Mouse (Mus musculus): ENCODE measurements around the gene Zfp804a. TPM values are rescaled to one million over a fixed set of nuclear protein-coding genes. Genes with fewer than 3 reads are reported as not detected.

Zfp804a gene
- 0.24 and 0.67 TPM in 2 replicates for total RNA-seq (2021)
- long read RNA-seq = 0 reads

DNA sequence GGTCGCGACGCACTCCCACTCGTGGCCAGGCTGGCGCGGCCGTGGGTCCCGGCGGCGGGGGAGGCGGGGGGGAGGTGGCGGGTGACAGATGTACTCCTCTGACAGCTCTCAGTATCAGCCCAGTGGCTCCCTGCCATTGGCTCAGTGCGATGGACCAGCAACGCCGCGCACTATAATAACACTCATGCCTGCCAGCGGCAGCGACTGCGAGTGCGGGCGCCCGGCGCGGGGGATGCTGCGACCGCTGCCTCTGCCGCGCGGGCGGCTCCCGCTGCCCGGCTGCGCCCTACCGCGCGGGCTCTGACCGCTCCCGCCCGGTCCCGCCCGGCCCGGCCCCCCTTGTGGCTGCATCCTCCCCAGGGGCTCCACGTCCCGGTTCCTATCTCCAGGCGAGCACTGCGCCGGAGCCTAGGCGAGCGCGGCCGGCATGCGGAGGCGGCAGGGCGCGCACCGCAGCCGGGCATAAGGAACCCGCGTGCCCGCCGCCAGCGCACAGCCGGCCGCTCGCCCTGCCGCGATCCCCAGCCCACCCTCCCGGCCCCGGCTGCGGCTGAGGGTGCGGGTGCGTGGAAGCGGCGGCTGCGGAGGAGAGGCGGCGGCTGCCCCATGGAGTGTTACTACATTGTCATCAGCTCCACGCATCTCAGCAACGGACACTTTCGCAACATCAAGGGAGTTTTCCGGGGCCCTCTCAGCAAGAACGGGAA lies at the start of gene Zfp804a:
TSS of gene Zfp804a (plus strand) at position 38 of the 707 bp plus-strand sequence.
- peak; percentile 10 for DNase-seq

DNA sequence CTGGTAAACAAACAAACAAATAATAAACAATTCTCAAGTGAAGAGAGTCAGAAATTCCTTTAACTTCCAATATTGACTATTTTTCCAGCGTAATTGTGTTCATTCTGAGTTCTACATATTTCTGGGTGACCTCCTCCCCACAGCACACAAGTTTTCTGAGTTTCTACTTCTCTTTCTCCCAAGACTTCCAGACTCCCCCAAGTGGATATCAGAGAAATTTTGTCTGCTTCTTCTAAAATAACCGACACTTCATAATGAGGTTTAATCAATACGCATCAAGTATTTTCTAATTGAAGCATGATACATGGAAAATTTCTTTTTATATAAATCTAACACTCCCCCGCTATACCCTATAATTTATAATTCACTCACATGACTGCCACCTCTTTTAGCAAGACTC lies 1.4 kb upstream of the Zfp804a start:
- no peak for DNase-seq

DNA sequence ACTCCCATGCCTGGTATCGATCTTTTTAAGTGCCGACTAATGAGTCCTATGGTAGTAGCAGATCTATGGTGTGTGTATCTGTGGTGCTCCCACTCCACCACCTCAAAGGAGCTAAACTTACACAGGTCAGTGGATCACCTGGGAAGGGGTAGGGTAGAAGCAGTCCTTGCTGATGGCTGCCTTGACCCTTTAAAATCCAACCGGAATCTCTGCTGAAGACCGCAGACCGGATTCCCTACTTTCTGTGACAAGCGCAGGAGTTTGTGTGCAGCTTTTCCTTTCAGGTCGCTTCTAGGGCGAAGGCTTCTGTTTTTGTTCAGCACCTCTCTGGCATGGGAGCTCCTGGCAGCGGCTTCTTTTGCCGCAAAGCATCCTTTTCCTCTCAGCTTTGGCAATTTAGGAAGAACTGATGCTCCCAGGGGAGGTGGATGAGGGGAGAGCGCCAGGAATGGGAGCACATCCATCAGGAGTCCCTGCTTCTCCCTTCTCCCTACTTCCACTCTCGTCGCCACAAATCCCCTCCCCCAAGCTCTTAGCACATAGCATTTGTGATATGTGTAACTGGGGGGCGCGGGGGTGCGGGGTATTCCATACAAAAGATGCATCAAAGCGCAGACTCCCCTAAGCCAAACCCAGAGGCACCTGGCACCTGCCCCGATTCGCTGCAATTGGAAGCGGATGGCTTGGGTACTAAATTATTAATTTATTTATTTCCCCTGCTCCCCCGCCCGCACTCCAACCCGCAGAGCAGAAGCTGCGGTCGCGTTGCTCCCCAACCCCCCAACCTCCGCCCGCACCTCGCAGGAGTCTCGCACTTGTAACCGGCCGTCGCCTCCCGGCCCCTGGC lies 461 bp upstream of the Zfp804a start:
- no peak for DNase-seq

DNA sequence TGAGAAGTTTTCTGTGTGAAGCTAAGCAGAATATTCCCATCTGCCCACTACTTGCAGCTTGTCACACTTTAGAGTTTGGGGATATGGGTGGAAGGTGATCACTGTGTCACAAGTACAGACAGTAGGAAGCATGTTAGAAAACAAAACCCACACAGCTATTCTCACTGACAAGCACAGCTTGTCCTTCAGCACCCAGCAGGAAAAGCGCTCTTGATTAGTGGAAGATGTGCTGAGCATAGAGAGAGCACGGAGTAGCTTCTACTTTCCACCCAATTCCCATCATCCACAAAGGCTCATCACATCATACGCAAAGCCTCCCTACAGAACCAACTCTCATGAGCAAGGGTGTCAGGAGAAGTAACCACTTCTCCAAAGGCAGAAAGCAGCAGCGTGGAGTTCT lies 1.4 kb downstream of the Zfp804a start:
- DNase-seq = no peak

DNA sequence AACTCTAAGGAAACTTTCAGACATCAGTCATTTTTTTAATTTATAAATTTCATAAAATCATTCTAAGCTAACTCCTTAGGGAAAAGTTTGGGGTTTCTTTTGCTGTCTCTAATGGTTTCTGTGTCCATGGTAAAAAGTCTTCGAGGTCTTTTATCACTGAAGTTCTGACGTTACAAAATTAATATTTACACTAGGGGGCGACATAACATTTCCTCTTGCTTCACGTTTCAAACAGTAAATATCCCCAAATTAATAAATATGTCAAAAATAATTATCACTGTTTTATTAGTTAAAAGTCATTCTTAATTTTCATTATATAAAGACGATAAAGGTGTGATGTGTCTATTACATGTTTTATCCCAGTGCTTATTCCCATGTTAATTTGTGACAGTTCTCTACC lies 11.6 kb downstream of the Zfp804a start:
- DNase-seq = no peak

DNA sequence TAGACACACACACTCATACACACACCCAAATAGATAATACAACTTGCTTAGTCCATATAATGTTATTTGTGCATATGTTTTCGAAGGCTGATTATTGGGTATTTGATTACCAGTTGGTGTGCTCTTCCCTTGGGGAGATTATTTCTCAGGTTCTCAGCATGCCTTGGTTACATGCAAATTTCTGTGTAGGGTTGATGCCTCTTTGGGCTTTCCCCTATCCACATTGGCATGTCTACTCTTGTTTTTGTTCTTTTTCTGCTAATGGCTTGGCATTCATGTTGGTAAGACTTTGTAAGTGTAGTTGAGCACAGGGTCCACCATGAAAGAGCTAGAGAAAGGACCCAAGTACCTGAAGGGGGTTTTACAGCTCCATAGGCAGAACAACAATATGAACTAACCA lies 14.9 kb downstream of the Zfp804a start:
- no peak for DNase-seq

DNA sequence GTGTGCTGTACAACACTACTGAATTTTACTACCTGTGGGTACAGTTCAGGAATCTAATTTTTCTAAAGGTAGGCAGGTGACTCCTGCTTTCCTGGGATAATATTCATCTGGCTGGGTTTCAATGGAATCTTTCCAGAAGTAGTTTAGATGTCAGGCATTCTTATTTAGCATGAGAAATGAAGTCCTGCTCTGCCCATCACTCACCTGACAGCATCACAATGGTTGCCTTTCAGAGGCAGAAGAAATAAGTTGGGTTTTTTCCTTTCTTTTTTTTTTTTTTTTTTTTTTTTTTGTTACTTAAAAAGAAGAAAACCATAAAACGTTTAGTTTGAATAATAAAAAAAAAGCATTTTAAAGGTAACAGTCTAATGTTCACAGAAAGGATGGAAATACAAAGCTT lies 16.1 kb downstream of the Zfp804a start:
- no peak for DNase-seq

DNA sequence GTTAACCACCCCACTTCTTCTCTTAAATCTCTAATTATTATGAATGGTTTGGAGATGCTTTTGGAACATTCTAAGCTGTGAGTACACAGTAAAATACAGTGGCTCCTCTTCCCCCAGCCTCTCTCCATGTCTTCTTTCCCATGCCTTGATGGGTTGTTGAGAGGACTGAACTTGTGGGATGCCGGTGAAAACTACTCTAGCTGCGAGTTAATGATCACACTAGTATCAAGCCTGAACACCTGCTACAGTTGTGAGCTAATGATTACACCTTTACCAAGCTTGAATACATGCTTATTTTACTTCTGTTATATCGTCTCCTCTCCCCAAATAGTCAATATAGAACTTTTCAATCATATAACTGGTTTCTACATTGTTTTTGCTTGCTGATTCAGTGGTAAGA lies 23.9 kb downstream of the Zfp804a start:
- DNase-seq = no peak

DNA sequence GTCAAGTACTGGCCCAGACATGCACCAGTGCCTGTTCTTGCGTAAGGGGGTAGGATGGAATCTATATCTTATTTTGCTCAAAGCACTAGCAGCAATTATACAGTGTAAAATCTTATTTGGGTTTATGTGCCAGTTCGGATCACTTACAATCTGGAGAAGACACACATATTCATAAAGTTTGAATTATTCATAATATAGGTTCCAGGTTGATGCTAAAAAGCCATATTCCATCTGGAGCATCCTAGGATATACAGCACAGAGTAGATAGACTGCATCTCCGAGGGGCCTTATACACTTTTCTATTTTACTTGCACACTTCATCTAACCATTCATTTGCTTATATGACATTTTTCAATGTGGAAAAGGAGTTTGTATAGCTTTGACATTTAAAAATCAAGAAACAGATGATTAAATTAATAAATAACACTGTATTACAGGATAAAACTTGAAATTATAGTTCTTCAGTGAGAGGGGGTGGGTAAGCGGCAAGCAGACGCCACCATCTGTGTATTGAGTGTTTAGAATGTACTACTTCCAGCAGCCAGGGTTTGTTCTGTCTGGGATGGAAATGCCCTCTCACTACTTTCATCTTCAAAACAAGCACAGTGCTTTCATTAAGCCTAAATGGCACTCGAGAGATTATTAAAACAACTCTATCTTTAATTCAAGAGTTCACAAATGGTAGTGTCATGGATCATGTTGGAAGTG lies 25.4 kb downstream of the Zfp804a start:
- DNase-seq = no peak

DNA sequence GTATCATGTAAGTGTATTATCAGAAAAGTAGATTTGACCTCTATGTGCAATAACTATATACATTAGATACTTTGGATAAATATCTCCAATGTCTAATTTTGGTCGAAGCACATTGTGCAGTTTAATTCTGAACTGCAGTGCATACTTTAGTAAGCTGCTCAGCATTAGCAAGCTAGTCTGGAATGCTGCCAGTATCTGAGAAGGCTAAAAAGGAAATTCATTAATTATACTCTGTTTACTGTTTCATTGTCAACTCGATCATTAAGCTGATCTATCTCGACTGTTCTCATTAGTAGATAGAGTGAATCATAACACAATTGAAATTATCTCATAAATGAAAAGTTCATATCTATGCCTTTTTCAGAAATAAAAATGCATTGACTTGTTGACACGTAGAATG lies 27.7 kb downstream of the Zfp804a start:
- DNase-seq = no peak

DNA sequence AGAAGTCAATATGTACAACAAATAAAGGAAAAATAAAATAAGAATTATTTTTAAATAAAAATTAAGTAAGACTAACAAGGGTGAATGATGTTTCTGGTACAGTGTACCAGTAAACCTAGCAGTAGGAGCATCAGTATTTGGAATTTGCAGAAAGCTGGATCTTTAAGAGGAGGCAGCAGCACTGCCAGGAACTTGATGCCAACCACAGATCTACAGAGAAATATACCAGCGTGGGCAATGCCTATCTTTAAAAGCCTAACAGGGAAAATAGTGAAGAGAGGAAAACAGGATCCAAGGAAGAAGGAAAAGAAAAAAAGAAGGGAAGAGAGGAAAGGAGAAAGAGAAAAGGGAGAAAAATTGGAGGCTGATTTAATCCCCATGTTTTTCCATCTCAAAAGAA lies 60.1 kb downstream of the Zfp804a start:
- DNase-seq = no peak

DNA sequence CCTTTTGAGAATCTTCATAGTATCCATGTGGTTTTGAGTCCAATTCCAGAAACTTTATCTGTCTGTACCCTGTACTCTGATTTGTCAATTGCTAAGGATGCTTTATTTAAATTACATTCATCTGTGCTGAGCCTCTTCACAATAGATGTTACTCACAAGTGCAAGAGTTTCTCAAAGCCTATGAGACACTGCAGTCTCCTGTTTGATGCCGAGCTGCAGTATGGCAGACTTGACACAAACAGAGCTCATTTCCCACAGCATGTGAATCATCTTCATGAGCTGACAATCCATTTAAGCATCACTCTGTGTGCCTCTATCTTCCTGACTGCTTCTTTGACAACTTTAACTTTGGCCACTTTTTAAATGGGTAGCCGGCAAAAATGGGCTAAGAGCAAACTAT lies 60.6 kb downstream of the Zfp804a start:
- DNase-seq = no peak

DNA sequence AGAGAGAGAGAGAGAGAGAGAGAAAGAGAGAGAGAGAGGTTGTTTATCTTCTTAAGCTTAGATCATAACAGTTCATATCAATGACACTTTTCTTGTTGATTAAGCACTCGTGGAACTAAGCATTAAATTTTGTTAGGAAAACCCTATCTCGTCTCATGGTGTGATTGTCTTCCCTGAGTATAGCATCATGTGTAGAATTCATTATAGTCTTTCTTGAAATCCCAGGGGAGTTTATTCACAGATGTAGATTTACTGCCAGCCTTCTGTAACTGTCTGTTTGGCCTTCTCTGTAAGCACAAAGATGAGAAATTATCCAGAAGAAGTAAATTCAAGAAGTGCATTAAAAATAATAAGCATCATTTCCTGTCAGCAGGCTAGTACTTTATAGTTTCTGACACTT lies 66.6 kb downstream of the Zfp804a start:
- DNase-seq = no peak

DNA sequence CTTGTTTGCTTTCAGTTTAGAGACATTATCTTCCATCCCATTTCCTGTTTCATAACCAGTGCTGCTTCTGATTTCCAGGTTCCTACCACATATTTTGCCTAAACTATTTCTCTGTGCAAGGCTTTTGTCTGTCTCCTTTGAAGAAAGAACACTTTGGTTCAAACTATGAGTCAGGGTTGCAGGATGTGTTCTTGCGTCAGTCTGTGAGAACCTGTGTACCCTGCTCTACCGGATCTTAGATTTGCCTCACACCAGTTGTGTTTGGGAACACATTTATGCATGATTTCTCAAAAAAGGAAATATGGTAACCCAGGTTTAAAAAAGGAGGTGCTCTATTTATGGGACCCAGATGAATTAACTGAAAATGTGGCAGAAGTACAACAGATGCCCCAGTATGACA lies 125.7 kb downstream of the Zfp804a start:
- DNase-seq = no peak

DNA sequence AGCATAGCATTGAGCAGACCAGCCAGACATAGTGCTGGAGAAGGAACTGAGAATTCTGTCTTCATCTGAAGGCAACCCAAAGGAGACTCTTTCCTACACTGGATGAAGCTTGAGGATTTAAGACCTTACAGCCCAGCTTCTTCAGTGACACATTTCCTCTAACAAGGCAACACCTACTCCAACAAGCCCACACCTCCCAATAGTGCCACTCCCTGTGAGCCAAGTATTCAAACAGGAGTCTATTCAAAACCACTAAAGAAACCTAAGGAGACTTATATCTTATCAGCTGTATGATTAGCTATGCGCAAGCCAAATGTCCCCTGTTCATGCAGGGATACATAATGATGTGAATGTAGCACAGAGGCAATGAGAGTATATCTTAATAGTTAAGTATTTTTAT lies 128.0 kb downstream of the Zfp804a start:
- no peak for DNase-seq

DNA sequence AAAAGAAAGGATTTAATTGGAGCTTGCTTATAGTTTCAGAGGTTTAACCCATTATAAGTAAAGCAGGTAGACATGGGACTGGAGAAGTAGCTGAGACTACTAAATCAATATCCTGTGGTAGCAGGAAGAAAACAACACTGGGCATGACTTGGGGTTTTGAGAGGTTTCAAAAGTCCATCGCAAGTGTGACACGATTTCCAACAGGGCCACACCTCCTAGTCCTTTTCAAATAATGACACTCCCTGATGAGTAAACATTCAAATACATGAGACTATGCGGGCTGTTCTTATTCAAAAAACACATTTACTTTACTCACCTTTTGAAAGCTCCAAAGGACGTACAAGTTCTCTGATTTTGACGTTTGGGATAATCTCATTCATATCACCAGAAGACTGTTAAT lies 146.9 kb downstream of the Zfp804a start:
- no peak for DNase-seq

DNA sequence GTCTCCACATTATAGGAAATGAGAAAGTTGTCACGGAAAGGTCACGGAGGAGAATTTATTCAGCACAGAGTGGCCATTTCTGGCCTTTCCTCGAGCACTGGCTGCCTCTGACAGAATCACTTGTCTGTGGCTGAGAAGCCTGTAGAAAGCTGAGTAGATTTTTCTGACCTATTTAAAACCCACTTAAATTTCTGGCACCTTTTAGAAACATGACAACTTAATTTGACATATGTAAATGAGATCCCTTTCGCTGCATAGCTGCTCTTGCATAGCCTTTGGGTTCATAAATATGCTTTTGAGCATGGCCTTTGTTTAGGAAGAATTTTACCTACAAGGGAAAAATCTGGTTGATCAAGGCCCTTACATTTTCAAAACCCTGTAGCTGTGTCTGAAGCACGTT lies 147.6 kb downstream of the Zfp804a start:
- no peak for DNase-seq

DNA sequence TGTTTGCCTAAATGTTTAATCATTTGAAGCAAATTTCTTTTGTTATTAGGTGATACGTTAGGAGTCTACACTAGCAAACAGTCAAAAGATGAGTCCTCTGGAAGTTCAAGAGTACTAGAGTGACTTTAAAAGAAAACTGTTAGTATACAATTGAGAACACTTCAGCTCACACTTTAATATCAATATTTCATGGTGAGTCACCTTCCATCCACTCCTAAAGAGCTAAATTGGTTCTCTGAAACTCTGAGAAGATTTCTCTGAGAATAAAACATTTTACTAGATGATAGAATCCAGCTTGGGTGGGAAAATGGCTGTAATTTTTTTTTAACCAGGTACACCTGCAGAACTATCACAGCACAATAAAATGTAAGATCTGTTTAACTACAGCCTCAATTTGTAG lies 157.6 kb downstream of the Zfp804a start:
- no peak for DNase-seq

DNA sequence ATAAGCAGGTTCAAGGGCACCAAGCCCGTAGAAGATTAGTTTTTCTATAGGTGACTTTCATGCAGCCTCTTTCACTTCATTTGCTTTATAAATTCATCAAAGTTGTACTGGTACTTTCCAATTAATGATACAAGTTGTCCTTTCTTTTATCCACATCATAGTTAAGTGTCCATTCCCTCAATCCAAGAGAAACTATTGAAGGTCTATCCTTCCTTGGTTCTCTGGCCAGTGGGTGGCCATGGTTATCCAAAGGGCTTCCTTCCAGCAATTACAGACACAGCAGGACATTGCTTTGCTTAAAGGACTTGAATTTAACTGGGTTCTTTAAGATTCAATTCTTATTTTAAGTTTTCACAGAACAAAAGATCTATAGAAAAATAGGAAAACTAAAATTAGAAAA lies 158.9 kb downstream of the Zfp804a start:
- DNase-seq = no peak

DNA sequence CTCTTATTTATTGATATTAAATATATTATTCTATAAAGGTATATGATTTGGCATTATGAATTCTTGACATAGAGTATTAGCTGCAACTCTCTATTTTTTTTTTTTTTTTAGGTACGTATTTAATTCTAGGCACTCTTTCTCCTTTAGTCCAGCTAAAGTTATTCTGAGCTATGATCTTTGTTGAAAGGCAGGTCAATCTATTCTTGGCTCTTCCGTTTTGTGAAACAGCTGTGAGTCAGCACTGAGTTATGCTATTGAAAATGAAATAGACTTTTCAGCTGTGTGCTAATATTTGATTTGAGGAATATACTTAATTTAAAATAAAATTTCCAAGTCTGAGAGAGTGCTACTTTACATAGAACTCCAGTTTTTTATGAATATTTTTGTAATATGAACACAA lies 164.9 kb downstream of the Zfp804a start:
- no peak for DNase-seq

DNA sequence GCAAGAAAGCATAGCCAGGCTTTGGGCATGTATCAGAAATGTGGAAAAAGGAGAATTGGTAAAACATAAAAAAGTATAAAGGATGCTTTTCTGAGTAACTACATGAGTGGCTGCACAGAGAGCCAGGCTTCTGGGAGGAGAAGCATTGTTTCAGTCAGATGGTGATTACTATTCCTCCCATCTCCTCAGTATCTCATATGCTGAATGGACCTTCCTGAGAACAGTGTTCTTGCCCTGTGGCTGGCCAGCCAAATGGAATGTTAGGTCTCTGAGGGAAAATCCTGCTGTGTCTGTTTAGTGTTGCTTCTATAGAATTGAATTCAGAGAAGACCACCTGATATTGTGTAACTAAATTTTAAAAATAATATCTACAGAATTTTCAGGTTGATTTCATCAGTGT lies 193.0 kb downstream of the Zfp804a start:
- DNase-seq = no peak

DNA sequence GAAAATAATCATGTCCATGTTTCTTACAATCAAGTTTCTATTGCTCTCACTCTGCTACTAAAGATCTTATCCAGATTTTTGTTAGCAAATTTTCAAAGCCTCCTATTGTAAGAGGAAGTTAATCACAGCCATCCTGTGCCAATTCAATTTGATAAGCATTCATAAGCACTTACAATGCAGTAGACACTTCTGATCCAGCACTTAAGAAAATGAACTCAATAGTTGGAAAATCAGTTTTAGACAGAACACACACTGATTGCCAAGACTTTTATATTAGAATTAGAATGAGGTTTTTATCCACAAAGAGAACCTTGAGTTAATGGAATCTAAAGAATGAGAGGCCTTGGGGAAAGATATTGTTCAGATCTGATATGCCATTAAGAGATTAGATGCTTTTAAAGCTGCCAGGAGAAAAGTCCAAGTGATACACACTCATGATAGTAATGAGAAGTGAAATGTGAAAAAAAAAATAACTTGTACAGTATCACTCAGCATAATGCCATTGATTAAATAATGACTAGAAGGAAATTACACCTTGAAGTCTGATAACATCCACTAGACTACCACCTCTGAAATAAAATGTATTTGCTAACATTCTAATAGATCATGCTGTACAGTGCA lies 194.0 kb downstream of the Zfp804a start:
- DNase-seq = no peak

DNA sequence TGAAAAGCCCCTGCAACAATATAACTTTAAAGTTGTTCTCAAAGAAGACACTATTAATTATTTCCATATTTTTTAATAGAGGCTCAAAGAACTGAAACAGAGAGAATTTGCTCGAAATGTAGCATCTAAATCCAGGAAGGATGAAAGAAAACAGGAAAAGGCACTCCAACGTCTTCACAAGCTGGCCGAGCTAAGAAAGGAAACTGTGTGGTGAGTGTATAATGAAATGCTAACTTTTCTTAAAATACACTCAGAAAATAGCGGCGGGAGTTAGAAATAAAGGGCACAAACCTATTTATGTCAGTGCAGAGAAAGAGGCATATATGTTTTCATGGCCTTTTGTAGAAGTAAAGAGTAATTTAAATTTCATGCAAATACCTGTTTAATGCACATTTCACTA lies 200.4 kb downstream of the Zfp804a start:
- no peak for DNase-seq
